Mouse (Mus musculus) small intestine, adult 2 months (tissue): ENCODE measurements around the gene Mbd5.

ENCODE experiments used
- CTCF ChIP-seq: fragments of 200-500 bp; IDR thresholded peaks from 2 replicates; pipeline ENCODE4 v1.5.1; 2012; ENCODE audit warnings: low read depth, mild to moderate bottlenecking, control low read depth, inconsistent platforms, low read length, moderate library complexity, mixed read lengths; ENCODE audit not compliant: insufficient replicate concordance, insufficient read length; ENCODE audit errors: extremely low read depth
- POLR2A ChIP-seq: fragments of 200-500 bp; IDR thresholded peaks from 2 replicates; pipeline ENCODE4 v1.6.1; 2012; ENCODE audit warnings: low read depth, mild to moderate bottlenecking, control low read depth, inconsistent platforms, low read length, moderate library complexity

DNA sequence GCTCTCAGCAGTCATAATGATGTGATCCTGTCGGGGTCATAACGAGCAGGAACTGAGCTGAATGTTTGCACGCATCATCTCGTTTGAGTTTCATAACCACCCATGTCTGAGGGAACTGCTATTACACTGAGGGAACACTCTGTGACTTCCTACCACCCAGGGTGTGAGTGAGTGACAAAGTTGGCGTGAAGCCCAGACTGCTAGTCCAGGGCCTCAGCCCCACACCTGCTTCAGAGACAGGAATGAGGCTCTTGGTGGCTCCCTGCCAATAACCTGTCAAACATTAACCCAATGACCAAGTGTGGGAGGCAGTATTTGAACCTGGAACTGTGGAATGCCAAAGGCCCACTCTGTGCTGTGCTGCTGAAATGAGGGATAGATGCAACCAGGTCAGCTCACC lies 400.5 kb downstream of the Mbd5 start:
- TF ChIP-seq CTCF (no peak), POLR2A (no peak)
